13 mouse cellular contexts compared by ENCODE assay signal in genomic region chrX:99059119-99059518, GRCm38 (mm10). TPM values are rescaled to one million over a fixed set of nuclear protein-coding genes. Genes with fewer than 3 reads are reported as not detected.
DNase-seq lines count a peak whose midpoint lies in the region; TF ChIP-seq lines count a peak whose summit lies in the region.
"Had no signal": no experiment of that assay in that cellular context is flagged by ENCODE, and none has a peak within 500 bp of the region (broad histone marks: within the 10 kb centered on the region; RNA-seq: fewer than 3 reads in every experiment).

No protein-coding gene starts in this region.

- WGBS in limb, embryonic 10.5 days: 35% methylated on average over 4 of the region's 4 CpGs

- H3K4me1 ChIP-seq in limb, embryonic 10.5 days: no peaks in the 10 kb centered on the region; the same call in 1 of the 2 replicates
- H3K4me1 ChIP-seq: embryonic facial prominence, embryonic 12.5 days; kidney, embryonic 15.5 days; neural tube, embryonic 15.5 days had no signal

- H3K27me3 ChIP-seq in limb, embryonic 10.5 days (ENCODE audit: low read depth, poor library complexity, severe bottlenecking): peaks cover 98% of the 10 kb centered on the region

- TF ChIP-seq CTCF in left cerebral cortex, adult 2 months (IDR thresholded peaks at IDR 0.05): peak; percentile 36

- no peak overlapping the region for H3K4me3 ChIP-seq in left cerebral cortex, adult 2 months
- no peak overlapping the region for H3K4me3 ChIP-seq in limb, embryonic 10.5 days
- H3K4me3 ChIP-seq: embryonic facial prominence, embryonic 12.5 days; kidney, embryonic 15.5 days; megakaryocyte, embryonic 14.5 days; neural tube, embryonic 15.5 days had no signal

- H3K9me3 ChIP-seq in limb, embryonic 10.5 days (replicated peaks): no peaks in the 10 kb centered on the region
- H3K9me3 ChIP-seq: embryonic facial prominence, embryonic 12.5 days; kidney, embryonic 15.5 days; megakaryocyte, embryonic 14.5 days; neural tube, embryonic 15.5 days had no signal

- DNase-seq in adrenal gland, postnatal 14 days: peak; percentile 48
- DNase-seq in adrenal gland, postnatal 25 days: no peak
- DNase-seq in left cerebral cortex, adult 2 months (ENCODE audit: extremely low spot score in 1 of 2, low spot score in 2 of 2): no peak
- no peak for DNase-seq in left cerebral cortex, adult 8-10 months (ENCODE audit: low spot score in 2 of 2)
- peak; percentile 5 for DNase-seq in NIH3T3 (ENCODE audit: low read depth)
- DNase-seq in limb, embryonic 10.5 days (ENCODE audit: low spot score): peak; percentile 34
- no peak for DNase-seq in spleen, postnatal 10 days (ENCODE audit: low spot score in 2 of 2)
- DNase-seq in thymus, postnatal 25 days: no peak

- no peaks in the 10 kb centered on the region for H3K36me3 ChIP-seq in limb, embryonic 10.5 days
- H3K36me3 ChIP-seq: embryonic facial prominence, embryonic 12.5 days; kidney, embryonic 15.5 days; neural tube, embryonic 15.5 days had no signal

- H3K27ac ChIP-seq in left cerebral cortex, adult 2 months: no peak overlapping the region
- no peak overlapping the region for H3K27ac ChIP-seq in limb, embryonic 10.5 days
- H3K27ac ChIP-seq: embryonic facial prominence, embryonic 12.5 days; kidney, embryonic 15.5 days; neural tube, embryonic 15.5 days had no signal

- intact Hi-C loops in left cerebral cortex, adult 2 months (cut with DNase I): loop anchor here (5.0 kb wide), 1 partner anchor 67 kb away; no protein-coding TSS in a partner anchor

RNA-seq across cellular contexts. Expression of gene Stard8, which starts 56.1 kb away (rescaled TPM):
- total RNA-seq in adrenal gland, postnatal 14 days (2021): 31.1 and 32.3 TPM in 2 replicates
- total RNA-seq in adrenal gland, postnatal 25 days (2021): 26.0 and 31.7 TPM in 2 replicates
- total RNA-seq in left cerebral cortex, adult 2 months (2021): 10 to 100 TPM; 49.6 to 49.7 TPM
- total RNA-seq in left cerebral cortex, adult 8-10 months (2022): 10 to 100 TPM; 23.7 to 28.2 (median 25.4) TPM
- 8.7 and 9.5 TPM in 2 replicates for polyA plus RNA-seq in limb, embryonic 10.5 days (2016; fragmentation: Nextera tagmentation; extraction: Ambion mirVana)
- polyA plus RNA-seq: C2C12 had no signal

Comparison
In these comparisons a context has a peak if more than half of its experiments do, and no peak if none do; other contexts are left out.
1. DNase-seq: peak in adrenal gland, postnatal 14 days (single experiment), NIH3T3 (single experiment) and limb, embryonic 10.5 days (single experiment); none in adrenal gland, postnatal 25 days (single experiment), left cerebral cortex, adult 2 months (0 of 2), left cerebral cortex, adult 8-10 months (0 of 2), spleen, postnatal 10 days (0 of 2) and thymus, postnatal 25 days (single experiment).